Mouse (Mus musculus) brain, embryonic 14.5 days (tissue): ENCODE data around the gene Hbq1b. TPM values are rescaled to one million over a fixed set of nuclear protein-coding genes. Genes with fewer than 3 reads are reported as not detected.
"Not testable (repeated sequence)": the region's sequence is repeated elsewhere in the genome, so short reads cannot be mapped to it uniquely, and the experiment has no call there.

Source experiments
- DNase-seq: peaks from one replicate; pipeline ENCODE4 v3.0.0-alpha.2; 2011; ENCODE audit warnings: low read depth
- CTCF ChIP-seq: fragments of 200-500 bp; IDR thresholded peaks from 2 replicates; pipeline ENCODE4 v1.5.1; 2012; ENCODE audit warnings: inconsistent platforms, mild to moderate bottlenecking, moderate library complexity, borderline replicate concordance; ENCODE audit not compliant: insufficient read depth, insufficient read length; ENCODE audit errors: extremely low read depth
- POLR2A ChIP-seq: fragments of 200-500 bp; IDR thresholded peaks from 2 replicates; pipeline ENCODE4 v1.6.1; 2012; ENCODE audit warnings: mild to moderate bottlenecking, inconsistent platforms, borderline replicate concordance; ENCODE audit not compliant: poor library complexity, insufficient read depth, insufficient read length, severe bottlenecking; ENCODE audit errors: extremely low read depth
- polyA plus RNA-seq: library from polyadenylated mRNA; depleted of rRNA; stranded (reverse); fragments of >200 nt; gene quantifications from 2 replicates; pipeline ENCODE4 v1.2.3, GENCODE M21; 2012

Hbq1b gene
- polyA plus RNA-seq, 1 experiment = 1.4 TPM

GRCm38 (mm10) chr11:32277736-32278457 is 8.9 kb upstream of the Hbq1b start:
- TF ChIP-seq CTCF = no peak
- DNase-seq = no peak

GRCm38 (mm10) chr11:32278458-32278957 is 8.3 kb upstream of the Hbq1b start:
- DNase-seq = no peak
- TF ChIP-seq POLR2A = no peak
- TF ChIP-seq CTCF = no peak

GRCm38 (mm10) chr11:32280646-32281045 is 6.1 kb upstream of the Hbq1b start:
- DNase-seq = no peak
- TF ChIP-seq CTCF (no peak), POLR2A (no peak)

GRCm38 (mm10) chr11:32281416-32282144 is 5.2 kb upstream of the Hbq1b start:
- TF ChIP-seq POLR2A (no peak), CTCF (no peak)
- DNase-seq = no peak

- DNase-seq = not testable (repeated sequence)
These were observed 3.5 kb upstream of the Hbq1b start, which contains the start of gene Hba-a1 for GRCm38 (mm10) chr11:32283091-32283777. Gene Hba-a1, plus strand, starts transcription at chr11:32283511.

- not testable (repeated sequence) for DNase-seq
These were observed 2.2 kb upstream of the Hbq1b start for GRCm38 (mm10) chr11:32284582-32284981.

GRCm38 (mm10) chr11:32285031-32285775 is 1.6 kb upstream of the Hbq1b start:
- no peak for DNase-seq
- TF ChIP-seq CTCF (no peak), POLR2A (no peak)

- DNase-seq = not testable (repeated sequence)
These were observed 878 bp upstream of the Hbq1b start for GRCm38 (mm10) chr11:32285887-32286286.

- no peak for DNase-seq
These were observed 694 bp downstream of the Hbq1b start for GRCm38 (mm10) chr11:32287493-32287825.

GRCm38 (mm10) chr11:32292819-32293218 is 6.1 kb downstream of the Hbq1b start:
- not testable (repeated sequence) for DNase-seq

More at GRCm38 (mm10) chr11:32287493-32287825, 694 bp downstream of the Hbq1b start:
- TF ChIP-seq CTCF = no peak
- TF ChIP-seq POLR2A = no peak

- DNase-seq = not testable (repeated sequence)
These were observed 6.7 kb downstream of the Hbq1b start for GRCm38 (mm10) chr11:32293479-32293878.

- DNase-seq = not testable (repeated sequence)
These were observed 9.4 kb downstream of the Hbq1b start, which contains the start of gene Hba-a2 for GRCm38 (mm10) chr11:32296203-32296602. Gene Hba-a2, plus strand, starts transcription at chr11:32296489.

- not testable (repeated sequence) for DNase-seq
These were observed 10.7 kb downstream of the Hbq1b start for GRCm38 (mm10) chr11:32297417-32297816.
